Mouse (Mus musculus) adrenal gland, postnatal 4 days (tissue): ENCODE measurements around the gene Gm44503. TPM values are rescaled to one million over a fixed set of nuclear protein-coding genes. Genes with fewer than 3 reads are reported as not detected.

ENCODE experiments used
- DNase-seq, 2 experiments: peaks; one replicate each; pipeline ENCODE4 v3.0.0; 2021 to 2022; ENCODE audit warnings: low spot score in 2 of 2, mixed read lengths in 2 of 2
- total RNA-seq, 2 experiments: library from RNA; stranded (reverse); gene quantifications; 2 replicates each; pipeline ENCODE4 v1.2.3; 2021

Gm44503 gene
- total RNA-seq, 2 experiments from 2014 or later = not detected

DNA sequence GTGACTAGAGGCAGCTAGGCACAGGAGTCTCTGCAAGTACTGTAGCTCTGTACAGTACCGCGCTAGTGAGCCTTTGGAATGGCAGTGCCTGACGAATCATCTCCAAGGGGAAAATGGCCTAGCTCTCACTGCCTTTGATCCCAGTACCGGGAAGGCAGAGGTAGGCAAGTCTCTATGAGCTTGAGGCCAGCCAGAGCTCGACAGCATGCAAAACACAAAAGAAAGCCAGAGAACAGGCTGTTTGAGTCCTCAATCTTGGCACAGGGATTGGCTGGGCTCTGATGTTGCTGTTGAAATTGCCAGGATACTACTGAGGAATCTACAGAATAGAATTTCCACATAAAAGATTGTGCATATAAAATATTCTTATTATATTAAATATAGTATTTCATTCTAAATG, 13.8 kb downstream of the Gm44503 start:
- no peak for DNase-seq

DNA sequence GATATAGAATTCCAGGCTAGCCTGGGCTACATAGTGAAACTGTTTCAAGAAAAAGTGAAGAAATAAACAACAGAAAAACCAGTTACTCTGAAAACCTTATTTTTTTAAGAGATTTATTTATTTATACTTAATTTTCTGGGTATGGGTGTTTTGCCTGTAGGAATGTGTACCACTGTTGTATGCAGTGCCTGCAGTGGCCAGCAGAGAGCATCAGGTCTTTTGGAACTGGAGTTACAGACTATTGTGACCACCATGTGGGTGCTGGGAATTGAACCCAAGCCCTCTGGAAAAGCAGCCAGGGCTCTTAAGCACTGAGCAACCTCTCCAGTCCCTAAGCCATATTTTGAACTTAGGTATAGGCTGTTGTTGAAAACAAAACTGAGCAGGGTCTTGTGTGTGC, 14.3 kb downstream of the Gm44503 start:
- DNase-seq = no peak

DNA sequence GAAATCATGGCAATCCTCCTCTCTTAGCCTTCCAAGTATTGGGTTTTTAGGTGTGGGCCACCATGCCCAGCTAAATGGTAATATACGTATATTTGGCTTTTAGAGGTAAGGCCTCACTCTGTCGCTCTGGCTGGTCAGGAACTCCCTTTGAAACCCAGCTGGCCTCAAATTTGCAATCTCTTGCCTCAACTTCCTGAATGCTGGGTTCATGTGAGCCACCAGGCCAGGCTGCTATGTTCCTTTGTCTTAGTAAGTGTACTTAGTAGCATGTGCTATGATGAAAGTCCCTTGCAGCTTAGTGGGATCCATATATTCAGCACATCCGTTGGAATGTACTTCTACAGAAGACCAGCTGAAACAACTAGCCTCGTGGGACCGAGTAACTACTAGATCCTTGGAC, 16.1 kb downstream of the Gm44503 start:
- DNase-seq = no peak

DNA sequence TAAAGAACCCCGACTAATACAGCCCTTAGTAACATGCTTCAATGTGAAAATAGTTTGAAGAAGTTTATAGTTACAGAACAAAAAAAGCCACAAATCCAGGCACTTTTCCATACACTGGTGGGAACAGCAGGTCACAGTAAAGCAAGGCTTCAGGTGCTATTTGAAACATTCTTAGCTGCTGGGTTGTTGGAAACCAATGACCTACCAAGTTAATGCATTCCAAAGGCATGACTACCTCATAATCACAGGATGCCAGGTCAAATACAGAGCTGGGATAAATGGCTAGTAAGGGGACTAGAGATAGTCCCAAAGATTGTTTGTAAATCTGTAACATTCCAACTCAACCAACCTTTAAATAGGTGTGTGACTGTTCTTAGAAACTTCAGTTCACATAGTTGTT, 16.6 kb downstream of the Gm44503 start:
- no peak for DNase-seq

DNA sequence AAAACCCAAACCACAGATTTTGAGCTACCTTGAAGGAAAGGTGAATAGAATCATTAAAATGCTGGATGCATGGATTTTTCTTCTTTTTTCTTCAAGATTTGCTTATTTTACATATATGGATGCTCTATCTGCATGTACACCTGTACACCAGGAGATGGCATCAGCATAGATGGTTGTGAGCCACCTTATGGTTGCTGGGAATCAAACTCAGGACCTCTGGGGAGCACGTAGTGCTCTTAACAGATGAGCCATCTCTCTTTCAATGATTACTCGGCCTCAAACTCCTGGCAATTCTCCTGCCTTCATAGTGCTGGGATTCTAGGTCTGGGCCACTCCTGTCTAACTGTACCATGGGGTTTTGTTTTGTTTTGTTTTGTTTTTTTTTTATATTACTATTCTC, 24.4 kb downstream of the Gm44503 start:
- DNase-seq = no peak

DNA sequence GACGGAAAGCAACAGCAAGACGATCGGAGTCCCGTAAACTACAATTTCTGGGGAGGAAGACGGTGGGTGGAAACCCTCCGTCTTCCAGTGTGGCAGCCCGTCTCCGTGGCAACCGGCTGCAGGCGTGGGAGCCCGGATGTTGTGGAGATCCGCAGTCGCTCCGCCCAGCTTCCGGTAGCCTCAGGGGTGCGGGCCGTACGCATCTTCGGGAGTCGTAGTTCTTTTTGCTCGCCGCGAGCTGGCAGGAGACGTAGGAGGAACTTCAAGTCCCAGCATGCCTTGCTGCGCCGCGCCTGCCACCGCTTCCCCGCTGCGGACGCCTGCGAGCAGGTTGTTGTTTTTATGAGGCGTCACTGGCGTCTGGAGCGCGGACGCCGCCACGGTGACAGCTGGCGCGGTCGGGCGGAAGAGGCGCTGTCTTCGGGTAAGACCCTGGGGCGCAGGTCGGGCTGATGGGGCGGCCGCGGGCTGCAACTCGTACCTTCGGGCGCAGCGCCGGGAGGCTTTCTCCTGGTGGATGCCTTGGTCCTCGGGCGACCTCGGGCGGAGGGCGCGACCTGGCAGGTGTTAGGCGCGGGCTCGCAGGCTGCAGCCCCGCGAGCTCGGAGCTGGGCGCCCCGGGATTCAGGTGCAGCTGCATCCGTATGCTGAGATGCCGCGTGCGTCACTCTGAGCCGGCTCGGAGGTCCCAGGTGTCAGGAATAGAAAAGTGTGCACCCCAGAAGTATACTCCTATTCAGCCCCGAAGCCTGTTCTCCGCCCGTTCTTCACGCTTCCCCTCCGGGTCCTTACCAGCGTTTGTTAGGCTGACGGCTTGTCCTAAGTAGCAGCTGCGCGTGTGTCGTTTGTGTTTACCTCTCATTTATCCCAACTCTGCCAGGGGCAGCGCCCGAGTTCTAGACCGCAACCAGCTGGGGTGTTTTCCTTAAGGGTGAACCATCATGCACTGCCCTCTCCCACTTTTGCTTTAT, 26.9 kb downstream of the Gm44503 start, which contains the start of the genes Ccpg1os and Ccpg1:
Gene Ccpg1os, minus strand, starts transcription at position 133 of the 971 bp plus-strand sequence.
Gene Ccpg1, plus strand, starts transcription at position 180 of the 971 bp plus-strand sequence.
- DNase-seq = peak; percentile 84 to 90

DNA sequence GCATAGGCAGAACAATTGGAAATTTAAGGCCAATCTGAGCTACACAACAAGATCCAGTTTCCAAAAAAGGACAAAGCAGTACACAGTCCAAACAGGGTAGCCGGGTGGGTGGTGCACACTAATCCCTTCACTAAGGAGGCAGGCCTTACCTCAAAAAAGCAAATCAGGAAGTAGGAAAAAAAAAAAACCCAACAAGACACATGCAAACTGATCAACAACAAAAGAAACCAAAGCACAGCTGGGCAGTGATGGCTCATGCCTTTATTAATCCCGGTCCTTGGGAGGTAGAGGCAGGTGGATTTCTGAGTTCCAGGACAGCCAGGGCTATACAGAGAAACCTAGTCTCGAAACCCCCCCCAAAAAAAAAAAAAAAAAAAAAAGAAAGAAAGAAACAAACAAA, 29.1 kb downstream of the Gm44503 start:
- DNase-seq = no peak

DNA sequence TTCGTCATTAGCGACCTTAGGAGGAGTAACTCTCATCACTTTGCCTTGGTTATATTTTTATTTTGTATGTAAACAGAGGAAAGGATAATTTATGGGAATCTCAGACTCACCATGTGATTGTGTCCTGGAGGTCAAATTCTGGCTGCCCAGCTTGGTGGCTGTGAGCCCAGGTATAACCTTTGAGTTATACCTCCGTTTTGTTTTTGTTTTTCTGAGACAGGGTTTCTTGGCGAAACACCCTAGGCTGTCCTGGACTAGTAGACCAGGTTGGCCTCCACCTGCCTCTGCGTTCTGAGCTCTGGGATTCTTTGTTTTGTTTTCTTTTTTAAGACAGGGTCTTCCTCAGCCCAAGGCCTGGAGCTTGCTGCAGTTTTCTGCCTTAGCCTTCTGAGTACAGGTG, 30.1 kb downstream of the Gm44503 start:
- DNase-seq = no peak

DNA sequence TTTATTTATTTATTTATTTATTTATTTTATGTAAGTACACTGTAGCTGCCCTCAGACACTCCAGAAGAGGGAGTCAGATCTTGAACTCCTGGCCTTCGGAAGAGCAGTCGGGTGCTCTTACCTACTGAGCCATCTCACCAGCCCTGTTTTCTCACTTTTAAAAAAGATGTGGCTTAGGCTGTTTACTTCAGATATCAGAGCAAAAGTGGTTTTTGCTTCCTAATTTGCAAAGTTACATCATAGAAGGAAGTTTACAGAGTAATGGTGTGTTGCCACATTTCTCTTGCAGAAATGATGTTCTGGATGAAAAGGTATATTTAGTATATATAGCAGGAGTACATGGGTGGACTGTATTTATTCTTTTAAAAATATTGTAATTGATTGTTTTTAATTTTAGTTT, 32.8 kb downstream of the Gm44503 start:
- DNase-seq = no peak

DNA sequence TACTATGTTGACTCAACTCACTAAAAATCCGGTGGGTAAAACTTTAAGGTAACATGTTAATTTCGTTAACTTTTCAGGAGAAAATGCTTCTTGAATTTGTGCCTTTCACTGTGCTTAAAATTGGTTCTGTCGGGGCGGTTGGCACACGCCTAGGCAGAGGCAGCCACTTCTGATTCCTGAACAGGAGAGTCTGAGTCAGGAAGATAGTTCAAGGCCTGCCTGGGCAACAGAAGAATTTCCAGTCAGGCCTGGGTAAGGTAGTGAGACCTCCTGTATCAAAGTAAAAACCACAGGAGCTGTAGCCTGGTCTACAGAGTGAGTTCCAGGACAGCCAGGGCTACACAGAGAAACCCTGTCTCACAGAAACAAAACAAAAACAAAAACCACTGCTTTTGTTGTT, 33.9 kb downstream of the Gm44503 start:
- no peak for DNase-seq

DNA sequence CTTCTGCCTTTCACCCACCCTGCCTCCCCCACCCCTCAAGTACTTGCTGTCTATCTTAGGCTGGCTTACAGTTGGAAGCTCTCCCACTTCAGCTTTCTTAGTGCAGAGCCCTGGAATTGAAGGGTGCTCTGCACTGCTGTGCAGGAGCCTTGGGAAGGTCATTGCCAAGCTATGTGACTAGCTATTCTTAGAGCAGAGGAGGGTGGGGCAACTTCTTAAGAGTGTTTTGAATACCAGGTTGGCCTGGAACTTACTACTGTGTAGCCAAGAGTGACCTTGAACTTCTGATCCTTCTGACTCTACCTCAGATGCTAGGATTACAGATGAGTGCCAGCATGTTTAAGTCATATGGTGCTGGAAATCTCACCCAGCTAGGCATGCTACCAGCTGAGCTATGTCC, 37.5 kb downstream of the Gm44503 start:
- no peak for DNase-seq

DNA sequence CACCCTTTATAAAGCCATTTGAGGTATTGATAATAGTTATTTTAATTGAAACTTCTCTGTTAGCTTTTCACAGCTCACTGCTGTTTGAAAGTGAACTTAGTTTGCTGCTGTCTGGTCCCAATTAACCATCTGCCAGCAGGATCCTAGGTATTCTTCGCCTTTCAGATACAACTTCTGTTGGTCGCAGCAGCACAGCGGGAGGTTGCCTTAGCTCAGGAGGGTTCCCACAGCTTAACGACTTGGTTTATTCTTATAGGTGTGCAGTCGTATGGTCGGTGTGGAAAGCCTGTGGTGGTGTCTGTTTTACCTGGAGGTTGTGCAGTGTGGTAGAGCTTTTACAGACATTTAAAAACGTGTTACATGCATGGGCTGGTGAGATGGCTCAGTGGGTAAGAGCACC, 38.2 kb downstream of the Gm44503 start:
- no peak for DNase-seq

DNA sequence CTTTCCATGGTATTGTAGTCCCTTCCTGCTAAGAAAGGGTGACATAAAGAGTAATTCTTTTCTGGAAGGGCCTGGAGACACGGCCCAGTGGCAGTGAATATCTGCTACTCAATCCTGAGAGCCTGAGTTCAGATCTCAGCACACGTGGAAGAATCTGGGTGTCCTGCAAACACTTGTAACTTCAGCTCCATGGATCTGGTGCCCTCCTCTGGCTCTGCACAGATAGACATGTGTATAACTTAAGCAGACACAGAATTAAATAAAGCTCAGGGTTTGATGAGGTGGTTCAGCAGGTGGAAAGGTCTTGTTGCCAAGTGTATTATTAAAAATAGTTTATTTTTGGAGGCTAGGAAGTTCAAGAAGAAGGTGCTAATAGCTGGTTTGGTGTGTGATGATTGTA, 41.8 kb downstream of the Gm44503 start:
- no peak for DNase-seq

DNA sequence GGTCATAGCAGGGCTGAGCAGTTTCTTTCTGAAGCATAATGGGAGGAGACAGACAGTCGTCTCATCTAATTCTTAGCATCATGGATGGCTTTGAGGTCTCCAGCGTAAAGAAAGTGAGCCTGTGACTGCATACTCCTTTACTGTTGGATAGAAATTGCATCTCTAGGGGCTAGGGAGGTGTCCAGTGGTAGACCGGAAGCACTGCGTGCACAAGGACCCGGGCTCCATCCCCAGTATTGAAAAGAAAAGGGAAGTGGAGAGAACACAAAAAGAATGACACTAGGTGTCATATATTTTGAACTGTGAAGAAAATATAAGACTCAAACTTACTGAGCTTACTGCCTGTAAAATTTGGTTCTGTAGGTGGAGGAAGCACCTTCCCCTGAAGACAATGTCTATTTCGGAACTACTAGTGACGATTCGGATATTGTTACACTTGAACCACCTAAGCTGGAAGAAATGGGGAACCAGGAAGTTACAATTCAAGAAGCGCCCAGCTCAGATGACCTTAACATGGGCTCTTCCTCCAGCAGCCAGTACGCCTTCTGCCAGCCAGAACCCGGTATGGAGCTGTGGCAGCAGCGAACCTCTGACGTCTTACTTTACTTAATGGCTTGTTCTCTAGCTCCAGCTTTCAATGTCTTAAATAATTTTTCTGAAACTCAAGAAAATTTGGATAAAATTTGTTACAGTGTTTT, 42.8 kb downstream of the Gm44503 start:
- no peak for DNase-seq

DNA sequence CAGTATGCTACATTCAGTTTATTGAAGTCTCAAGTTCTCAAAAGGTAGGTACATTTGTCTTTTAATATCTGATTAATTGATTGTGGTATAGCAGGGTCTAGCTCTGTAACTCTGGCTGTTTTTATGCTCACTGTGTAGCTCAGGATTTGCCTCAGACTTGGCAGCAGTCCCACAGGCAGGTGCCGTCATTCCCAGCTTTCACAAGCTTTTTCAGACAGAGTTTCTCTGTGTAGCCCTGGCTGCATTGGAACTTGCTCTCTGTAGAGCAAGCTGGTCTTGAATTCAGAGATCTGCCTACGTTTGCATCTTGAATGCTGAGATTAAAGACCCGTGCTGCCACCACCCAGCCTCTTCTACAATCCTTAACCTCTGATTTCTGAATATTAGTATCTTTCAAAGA, 43.5 kb downstream of the Gm44503 start:
- no peak for DNase-seq

DNA sequence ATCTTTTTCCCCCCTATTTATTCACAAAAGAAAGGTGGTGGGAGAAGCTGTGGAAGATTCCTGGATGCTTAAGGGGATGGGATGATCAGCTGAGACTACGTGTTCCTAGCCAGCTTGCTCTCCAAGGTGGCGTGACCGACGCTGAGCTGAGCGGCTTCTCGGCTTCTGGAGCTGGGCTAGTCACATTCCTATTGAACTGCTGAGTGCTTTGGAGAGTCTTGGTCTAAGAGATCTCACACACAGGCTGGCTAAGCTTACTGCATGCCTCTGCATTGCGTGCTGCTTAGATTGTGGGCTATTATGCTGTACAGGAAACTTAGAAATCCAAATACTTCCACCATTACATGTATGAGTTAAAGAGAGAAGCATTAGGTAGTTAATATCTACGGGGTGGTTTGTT, 45.4 kb downstream of the Gm44503 start:
- no peak for DNase-seq

DNA sequence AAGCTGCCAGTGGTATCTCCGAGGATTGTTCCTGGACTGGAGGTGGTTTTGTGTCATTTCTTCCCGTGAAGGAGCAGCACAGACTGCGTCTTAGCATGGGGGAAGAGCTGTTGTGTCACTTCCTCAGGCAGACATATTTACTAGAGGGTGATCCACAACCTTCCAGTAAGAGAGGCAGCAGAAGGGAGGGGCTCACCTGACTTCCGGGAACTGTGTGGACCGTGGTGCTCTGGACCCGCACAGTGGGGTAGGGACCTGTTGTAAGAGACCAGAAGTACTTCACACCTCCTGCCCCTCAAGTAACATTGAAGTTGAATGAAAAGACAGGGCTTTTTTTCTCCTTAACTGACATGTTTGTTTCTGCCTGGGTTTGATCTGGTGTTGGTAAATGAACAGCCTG, 46.5 kb downstream of the Gm44503 start:
- no peak for DNase-seq

DNA sequence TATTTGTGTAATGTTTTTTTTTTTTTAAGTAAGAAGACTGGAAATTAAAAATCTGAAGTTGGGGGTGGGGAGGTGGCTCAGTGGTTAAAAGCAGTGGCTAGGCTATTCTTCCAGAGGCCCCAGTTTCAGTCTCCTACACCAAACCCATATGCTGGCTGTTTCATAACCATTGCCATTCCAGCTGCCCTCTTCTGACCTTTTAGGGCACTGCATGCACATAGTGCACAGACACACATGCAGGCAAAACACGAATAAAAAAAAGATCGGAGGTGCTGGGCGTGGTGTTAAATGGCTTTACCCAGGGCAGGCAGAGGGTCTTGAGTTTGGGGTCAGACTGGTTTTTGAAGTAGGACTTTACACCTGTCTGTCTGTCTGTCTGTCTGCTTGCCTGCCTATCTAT, 47.5 kb downstream of the Gm44503 start:
- no peak for DNase-seq

DNA sequence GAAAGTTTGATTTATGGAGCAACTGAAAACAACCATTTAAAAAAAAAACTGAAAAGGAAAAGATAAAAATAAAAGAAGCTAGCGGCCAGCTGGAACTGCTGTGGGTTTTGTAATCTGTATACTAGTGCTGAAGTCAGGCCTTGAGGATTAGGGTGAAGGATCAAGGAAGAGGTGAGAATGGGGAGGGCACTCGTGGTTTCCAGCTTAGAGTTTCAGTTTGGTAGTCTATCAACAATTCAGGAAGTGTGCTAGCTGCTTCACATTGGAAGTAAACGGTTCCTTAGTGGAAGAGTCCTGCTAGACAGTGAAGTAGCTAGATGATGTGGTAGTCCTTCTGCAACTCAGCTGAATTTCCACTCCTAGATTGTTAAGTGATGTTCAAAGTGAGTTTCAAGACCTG, 49.7 kb downstream of the Gm44503 start:
- no peak for DNase-seq

DNA sequence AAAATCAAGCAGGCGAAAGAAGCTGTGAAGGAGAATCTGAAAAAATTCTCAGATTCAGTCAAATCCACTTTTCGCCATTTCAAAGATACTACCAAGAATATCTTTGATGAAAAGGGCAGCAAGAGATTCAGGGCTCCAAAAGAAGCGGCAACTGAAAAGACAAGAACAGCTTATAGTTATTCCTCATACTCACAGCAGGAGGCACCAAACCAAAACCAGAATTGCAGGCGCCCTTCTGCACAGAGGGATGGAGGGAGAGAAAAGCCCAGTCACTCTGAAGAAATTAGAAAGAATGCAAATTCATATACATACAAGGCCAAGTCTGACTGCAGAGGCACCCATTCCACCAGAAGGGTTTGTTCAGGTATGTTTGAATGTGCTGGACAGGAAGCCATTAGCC, 54.0 kb downstream of the Gm44503 start:
- DNase-seq = no peak

DNA sequence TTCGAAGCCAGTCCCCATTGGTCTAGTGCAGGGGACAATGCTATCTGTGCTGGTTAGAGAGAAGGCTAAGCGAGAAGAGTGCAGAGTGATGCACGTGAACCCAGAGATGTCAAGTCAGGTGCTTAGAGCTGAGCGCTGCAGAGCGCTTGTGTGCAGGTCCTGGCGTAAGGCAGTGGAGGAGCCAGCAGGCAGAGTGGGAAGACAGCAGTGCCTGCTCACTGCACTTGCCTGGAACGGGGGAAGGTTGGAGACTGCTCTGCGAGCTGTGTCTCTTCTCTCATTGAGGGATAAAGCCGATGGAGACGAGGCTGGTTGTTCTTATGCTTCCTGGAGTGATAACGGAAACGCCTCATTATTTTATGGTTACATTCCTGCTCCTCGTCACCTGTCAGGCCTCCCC, 56.1 kb downstream of the Gm44503 start:
- DNase-seq = no peak

DNA sequence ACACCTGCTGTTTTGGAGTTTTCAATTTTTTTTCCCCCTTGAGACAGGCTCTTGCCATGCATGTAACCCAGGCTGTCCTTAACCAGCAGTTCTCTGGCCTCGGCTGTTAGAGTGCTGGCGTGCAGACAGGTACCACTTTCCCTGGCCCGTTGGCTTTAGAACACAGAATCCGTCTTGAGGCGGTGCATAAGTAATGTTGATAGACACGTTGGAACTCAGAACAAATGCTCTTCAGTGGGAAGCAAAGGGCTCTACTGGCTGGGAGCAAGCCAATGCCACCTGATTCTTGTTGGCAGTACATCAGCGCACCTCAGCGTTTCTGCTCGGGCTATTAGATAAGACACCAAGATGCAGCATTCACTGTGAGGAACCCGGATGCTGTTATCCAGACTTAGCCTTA, 61.2 kb downstream of the Gm44503 start:
- DNase-seq = no peak
